Mouse (Mus musculus) limb, embryonic 11.5 days (tissue): Measurements from ENCODE around the gene Cd300lb. TPM values are rescaled to one million over a fixed set of nuclear protein-coding genes. Genes with fewer than 3 reads are reported as not detected.

Source experiments
- polyA plus RNA-seq: library from polyadenylated mRNA; unstranded; fragments of >200 nt; fragmentation: Nextera tagmentation; extraction: Ambion mirVana; gene quantifications from 2 replicates; pipeline ENCODE4 v1.2.1, GENCODE M21; 2014

Gene Cd300lb
- polyA plus RNA-seq, 1 experiment from 2014 or later, result not detected

Other genes with a start within 250 kb of the Cd300lb start
- gene Dnaic2, start 207.0 kb downstream of the Cd300lb start, polyA plus RNA-seq, result 0.20 TPM in 1 of 2 replicates, not detected in the other
- 0.15 TPM in 1 of 2 replicates, not detected in the other for gene Kif19a, start 169.0 kb downstream of the Cd300lb start, polyA plus RNA-seq
- 0.09 and 0.65 TPM in 2 replicates for gene Btbd17, start 138.4 kb downstream of the Cd300lb start, polyA plus RNA-seq
- gene Gpr142, start 135.5 kb downstream of the Cd300lb start, polyA plus RNA-seq, result 0.13 TPM in 1 of 2 replicates, not detected in the other
- gene Gprc5c, start 83.2 kb downstream of the Cd300lb start, polyA plus RNA-seq, result 38.8 and 41.1 TPM in 2 replicates
- gene Cd300a, start 44.3 kb downstream of the Cd300lb start, polyA plus RNA-seq, result 0.45 and 0.61 TPM in 2 replicates
- not detected in 2 replicates for gene Cd300c, start 34.8 kb upstream of the Cd300lb start, polyA plus RNA-seq
- 0.07 and 0.09 TPM in 2 replicates for gene Cd300ld, start 55.5 kb upstream of the Cd300lb start, polyA plus RNA-seq
- 0.47 and 0.65 TPM in 2 replicates for gene Cd300c2, start 67.5 kb upstream of the Cd300lb start, polyA plus RNA-seq
- gene Cd300ld2, start 81.8 kb upstream of the Cd300lb start, polyA plus RNA-seq, result not detected in 2 replicates
- gene Cd300ld4, start 92.6 kb upstream of the Cd300lb start, polyA plus RNA-seq, result not detected in 2 replicates
- gene Cd300ld5, start 103.4 kb upstream of the Cd300lb start, polyA plus RNA-seq, result not detected in 2 replicates
- gene Cd300ld3, start 114.0 kb upstream of the Cd300lb start, polyA plus RNA-seq, result not detected in 2 replicates
- gene Cd300e, start 127.8 kb upstream of the Cd300lb start, polyA plus RNA-seq, result not detected in 2 replicates
- gene Rab37, start 157.0 kb upstream of the Cd300lb start, polyA plus RNA-seq, result 1.1 and 1.2 TPM in 2 replicates
- gene Cd300lf, start 199.6 kb upstream of the Cd300lb start, polyA plus RNA-seq, result 0.19 TPM in 1 of 2 replicates, not detected in the other
- 24.9 and 29.5 TPM in 2 replicates for gene Slc9a3r1, start 229.0 kb upstream of the Cd300lb start, polyA plus RNA-seq